Mouse (Mus musculus): ENCODE measurements around the gene Nsun6.

Gene Nsun6

GRCm38 (mm10) chr2:15054945-15055637 lies at the start of gene Nsun6:
Gene Nsun6, minus strand, starts transcription at chr2:15055069.
- peak; percentile 98 for DNase-seq (ENCODE audit: low read depth, low spot score)

- no peak for DNase-seq (ENCODE audit: low read depth, low spot score)
These were observed 49.5 kb upstream of the Nsun6 start for GRCm38 (mm10) chr2:15104386-15104785.

- DNase-seq (ENCODE audit: low read depth, low spot score): no peak
These were observed 41.7 kb upstream of the Nsun6 start for GRCm38 (mm10) chr2:15096514-15097090.

GRCm38 (mm10) chr2:15087308-15087707 lies 32.4 kb upstream of the Nsun6 start:
- no peak for DNase-seq (ENCODE audit: low read depth, low spot score)

DNA sequence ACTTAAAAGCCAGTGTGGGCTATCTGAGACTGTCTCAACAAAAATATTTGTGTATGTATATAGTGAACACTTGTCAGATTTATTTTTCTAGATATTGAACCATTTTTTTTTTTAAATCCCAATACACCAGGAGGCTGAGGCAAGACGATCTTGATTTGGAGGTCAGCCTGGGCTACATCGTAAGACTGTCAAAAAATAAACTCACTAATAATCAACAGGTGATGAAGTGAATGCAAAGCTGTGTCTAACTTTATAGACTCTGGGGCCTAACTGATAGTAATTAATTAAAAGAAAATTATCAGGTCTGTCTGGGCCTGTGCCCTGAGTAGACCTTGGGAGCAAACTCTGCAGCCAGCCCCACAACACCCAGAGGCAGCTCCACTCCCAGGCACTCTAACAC lies 28.8 kb upstream of the Nsun6 start:
- no peak for DNase-seq (ENCODE audit: low read depth, low spot score)

- DNase-seq (ENCODE audit: low read depth, low spot score): no peak
These were observed 12.2 kb upstream of the Nsun6 start for GRCm38 (mm10) chr2:15067091-15067490.

DNA sequence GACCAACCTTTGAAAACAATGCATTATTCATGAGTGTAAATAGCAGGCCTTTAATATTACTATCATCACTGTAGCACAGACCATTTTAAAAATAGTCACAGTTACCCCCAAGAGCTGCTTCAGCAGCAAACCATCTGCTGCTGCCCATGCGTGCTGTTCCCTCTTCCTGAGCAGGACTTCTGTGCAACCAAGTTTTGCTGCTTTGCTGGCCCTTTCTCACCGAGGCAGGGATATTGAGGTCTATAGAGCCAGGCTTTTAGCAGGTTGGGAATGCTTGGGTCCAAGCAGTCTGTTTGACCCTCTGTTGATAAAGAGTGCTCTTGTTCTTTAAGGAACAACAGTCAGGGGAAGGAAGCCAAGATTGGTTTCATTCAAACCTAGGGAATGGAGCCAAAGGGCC lies 10.6 kb upstream of the Nsun6 start:
- no peak for DNase-seq (ENCODE audit: low read depth, low spot score)

DNA sequence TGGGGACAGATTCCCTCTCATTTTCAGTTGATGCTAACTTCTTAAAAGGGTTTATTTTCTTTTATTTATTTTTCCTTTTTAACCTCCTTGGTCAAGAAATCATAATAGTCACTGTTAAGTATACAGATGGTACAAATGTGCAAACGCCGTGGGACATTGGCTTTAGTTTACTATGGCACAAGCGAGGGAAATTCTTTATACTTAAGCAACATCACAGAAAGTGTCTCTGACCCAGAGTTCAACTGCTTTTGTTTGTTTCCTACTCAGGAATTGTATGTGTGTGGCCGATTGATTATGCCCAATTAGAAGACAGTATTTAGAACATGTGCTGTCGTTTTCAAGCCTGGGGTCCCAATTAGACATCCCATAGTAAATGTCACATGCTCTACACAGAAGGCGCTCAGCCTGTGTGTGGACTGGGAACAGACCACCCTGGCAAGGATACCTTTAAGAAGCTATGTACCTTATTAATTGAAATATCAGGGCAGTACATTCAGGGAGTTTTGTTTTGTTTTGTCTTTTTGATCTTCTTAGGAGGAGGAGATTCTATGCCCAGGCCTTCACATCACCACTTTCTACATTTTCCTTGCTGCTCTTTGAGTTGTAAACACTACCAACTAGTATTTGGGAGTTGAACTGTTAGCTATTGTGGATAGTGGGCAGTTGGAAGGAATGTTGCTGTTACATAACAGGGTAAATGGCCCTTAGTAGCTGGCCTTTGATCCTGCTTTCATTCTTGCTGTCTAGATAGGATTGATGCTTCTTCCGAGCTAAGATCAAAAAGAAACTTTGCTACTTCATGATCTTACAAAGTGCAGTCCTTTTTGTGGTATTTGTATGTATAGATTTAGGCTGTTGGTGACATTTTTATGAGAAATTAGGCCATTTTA lies 9.8 kb upstream of the Nsun6 start:
- no peak for DNase-seq (ENCODE audit: low read depth, low spot score)

GRCm38 (mm10) chr2:15063815-15064214 lies 8.9 kb upstream of the Nsun6 start:
- DNase-seq (ENCODE audit: low read depth, low spot score): peak; percentile 71

GRCm38 (mm10) chr2:15060856-15061255 lies 6.0 kb upstream of the Nsun6 start:
- no peak for DNase-seq (ENCODE audit: low read depth, low spot score)

DNA sequence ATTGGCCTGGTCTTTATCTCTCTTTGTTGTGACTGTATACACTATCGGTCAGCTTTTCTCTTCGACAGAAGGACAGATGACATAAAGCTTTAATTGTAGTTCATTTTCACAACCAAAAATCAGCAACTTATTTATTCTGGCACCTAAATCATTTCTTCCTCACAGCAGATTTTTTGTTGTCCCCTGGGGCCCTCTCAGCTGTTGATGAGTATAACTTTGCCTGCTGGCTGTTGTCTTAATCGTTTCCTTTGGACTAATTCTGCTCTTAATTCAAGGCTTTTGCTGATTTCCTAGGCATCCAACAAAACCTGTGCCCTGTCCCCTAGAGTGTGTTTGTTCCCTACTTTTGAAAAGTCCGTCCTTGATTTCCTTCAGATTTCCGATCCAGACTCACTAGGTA lies 3.4 kb upstream of the Nsun6 start:
- no peak for DNase-seq (ENCODE audit: low read depth, low spot score)

DNA sequence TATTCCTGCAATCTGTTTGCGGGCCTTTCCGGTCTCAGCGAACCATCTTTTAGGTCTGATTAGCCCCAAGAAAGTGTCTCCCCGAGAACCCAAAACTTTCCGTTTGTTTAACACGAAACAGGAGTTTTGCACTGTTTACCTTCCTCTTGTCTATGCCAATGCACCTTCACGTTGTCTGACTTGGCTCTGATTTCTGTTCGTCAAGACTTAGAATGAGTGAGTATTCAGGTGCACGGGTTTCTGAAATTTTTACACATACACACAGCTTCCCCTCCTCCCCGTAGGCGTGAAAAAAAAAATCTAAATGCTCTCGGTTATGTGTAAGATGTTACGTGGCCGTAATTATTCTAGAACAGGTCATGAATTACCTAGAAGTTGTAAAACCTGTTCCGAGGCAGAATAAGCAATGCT lies 877 bp upstream of the Nsun6 start:
- DNase-seq (ENCODE audit: low read depth, low spot score): peak; percentile 31

DNA sequence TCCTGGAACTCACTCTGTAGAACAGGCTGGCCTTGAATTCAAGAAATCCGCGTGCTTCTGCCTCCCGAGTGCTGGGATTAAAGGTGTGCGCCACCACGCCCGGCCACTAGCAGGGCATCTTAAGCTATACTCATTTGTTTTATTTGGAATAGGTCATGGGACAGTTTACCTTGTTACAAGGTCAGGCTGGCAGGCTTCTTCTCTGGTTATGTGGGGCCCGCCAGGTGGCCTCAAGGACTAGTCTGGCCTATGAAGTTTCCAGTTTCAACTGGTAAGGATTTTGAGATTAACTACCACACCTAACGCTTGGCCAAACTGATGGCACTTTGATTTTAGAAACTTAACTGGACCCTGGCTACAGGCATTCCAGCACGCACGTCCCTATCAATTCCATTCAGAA lies 373 bp downstream of the Nsun6 start:
- no peak for DNase-seq (ENCODE audit: low read depth, low spot score)

DNA sequence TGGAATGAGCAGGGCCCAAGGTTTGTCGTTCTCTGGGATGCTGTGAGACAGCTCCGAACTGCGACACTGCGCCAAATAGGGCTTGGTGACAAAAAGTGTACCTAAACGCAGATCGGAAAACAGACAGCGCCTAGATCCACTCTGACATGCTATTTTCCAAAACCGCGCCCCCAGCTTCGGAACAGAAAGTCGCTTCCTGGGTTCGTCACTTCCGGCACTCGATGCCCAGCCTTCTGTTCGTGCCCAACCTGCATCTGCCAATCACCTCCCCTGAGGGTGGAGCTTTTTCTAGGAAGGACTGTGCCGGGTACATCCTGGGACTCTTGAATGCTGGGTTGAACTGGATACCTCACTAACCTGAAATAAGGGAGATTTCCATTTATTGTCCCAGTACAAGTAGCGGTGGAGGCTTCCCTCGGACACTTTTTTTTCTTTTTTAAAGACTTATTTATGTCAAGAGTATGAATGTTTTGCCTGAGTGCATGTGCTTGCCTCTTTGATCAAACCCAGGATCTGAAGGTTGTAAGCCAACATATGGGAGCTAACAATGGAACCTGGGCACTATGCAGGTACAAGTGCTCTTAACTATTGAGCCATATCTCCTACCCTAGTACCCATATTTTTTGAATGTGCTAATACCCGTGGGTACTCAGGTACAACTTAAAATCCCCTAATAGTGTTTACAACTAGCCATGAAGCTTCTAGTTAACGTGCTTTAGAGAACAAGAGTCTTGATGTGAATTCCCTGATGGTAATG lies 5.6 kb downstream of the Nsun6 start, which contains the start of gene Arl5b:
Gene Arl5b, plus strand, starts transcription at position 279 of the 757 bp plus-strand sequence.
- peak; percentile 91 for DNase-seq (ENCODE audit: low read depth, low spot score)

DNA sequence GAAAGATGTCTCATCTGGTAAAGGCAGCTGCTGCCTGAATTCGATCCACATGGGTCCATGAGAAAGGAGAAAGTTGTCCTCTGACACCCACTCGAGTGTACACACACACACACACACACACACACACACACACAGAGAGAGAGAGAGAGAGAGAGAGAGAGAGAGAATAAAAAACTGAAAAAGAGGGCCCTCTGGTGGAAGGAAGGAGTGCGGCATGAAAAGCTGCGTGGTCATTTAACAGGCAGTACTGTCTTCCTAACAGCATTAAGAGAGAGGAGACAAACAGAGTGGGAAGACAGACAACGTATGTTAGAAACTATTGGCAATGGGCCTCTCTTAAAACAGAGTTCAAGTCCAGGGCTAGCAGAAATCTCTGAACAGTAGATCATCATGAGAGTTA lies 14.5 kb downstream of the Nsun6 start:
- no peak for DNase-seq (ENCODE audit: low read depth, low spot score)

DNA sequence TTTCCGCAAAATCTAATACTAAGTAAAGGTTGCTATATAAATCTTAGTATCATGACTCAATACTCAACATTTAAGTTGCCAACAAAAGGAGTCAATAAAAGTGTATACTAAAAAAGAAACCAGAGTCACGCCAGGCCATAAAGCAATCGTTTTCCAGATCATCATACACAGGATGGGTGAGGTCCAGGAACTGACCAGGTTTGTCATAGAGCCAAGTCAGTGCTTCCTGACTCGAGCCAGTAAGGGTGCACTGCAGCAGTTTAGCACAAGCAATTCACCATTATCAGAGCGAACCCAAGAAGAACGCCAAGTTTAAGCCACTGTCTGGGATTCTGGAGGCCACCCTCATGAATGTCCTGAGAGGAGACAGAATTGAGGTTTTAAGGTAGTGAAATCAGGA lies 16.2 kb downstream of the Nsun6 start:
- no peak for DNase-seq (ENCODE audit: low read depth, low spot score)

GRCm38 (mm10) chr2:15027816-15028215 lies 27.1 kb downstream of the Nsun6 start:
- DNase-seq (ENCODE audit: low read depth, low spot score): no peak

- DNase-seq (ENCODE audit: low read depth, low spot score): no peak
These were observed 28.1 kb downstream of the Nsun6 start for GRCm38 (mm10) chr2:15026817-15027216.

- DNase-seq (ENCODE audit: low read depth, low spot score): no peak
These were observed 46.8 kb downstream of the Nsun6 start for GRCm38 (mm10) chr2:15008072-15008471.

GRCm38 (mm10) chr2:15007531-15007930 lies 47.3 kb downstream of the Nsun6 start:
- DNase-seq (ENCODE audit: low read depth, low spot score): no peak

DNA sequence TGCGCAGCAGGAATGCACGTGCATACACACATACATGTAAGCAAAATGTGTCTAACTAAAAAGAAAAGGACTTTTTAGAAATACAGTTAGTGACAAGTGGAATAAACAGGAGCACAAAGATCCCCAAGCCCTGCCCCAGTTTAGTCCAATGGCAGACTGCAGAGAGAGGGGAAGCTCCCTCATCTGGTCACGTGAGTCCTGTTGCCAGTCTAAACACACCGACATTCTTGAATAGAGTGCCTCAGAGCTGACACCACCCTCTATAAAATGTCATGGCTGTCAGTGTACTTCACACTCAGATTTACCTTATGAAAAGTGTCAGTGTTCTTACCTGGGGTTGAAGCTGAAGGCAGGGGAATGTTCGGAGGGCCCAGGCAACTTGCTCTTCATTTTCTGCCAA lies 57.0 kb downstream of the Nsun6 start:
- DNase-seq (ENCODE audit: low read depth, low spot score): no peak

DNA sequence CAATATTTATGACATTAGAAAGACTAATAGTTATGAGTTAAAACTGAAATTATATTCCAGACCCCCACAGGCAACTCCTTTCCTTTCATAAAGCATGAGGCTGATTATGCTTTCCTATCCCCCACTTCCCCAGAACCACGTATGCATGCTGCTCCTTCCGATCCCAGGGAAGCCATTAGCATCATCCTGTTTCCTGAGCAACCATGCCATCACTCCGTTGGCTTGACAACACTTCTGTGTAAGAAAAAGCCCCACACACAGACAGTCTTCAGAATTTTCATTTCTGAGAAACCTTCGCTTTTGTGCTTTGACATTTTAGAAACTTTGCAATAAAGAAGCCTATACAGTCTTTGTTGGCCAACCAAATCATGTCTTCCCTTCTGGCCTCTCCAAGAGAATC lies 58.8 kb downstream of the Nsun6 start:
- no peak for DNase-seq (ENCODE audit: low read depth, low spot score)

Measured in mesoderm, embryonic 11.5 days (tissue).